Mouse (Mus musculus): Measurements from ENCODE around the gene Extl1.

Extl1 gene

GRCm38 (mm10) chr4:134314081-134314655 lies 69.5 kb downstream of the Extl1 start:
- DNase-seq (ENCODE audit: low read depth), result no peak

- no peak for DNase-seq (ENCODE audit: low read depth)
These were observed 70.7 kb downstream of the Extl1 start for GRCm38 (mm10) chr4:134312901-134313300.

DNA sequence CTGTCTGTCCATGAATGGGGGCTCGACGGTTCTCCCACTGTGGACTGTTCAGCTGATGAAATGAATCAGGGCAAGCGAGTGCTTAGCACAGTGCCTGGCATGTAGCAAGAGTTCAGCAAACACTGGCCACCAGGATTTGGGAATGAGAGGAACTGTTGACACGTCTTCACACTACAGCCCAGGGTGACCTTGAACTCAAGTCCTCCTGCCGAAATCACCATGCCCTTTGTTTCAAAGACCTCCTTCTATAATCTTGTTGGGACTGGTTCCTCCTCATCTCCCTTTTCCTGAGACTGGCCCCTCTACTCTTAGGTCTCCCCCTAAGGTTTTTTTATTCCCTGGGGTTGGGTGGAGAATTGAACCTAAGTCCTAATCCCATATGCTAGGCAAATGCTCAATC lies 71.3 kb downstream of the Extl1 start:
- DNase-seq (ENCODE audit: low read depth), result no peak

- DNase-seq (ENCODE audit: low read depth), result no peak
These were observed 71.9 kb downstream of the Extl1 start for GRCm38 (mm10) chr4:134311784-134312183.

- no peak for DNase-seq (ENCODE audit: low read depth)
These were observed 73.0 kb downstream of the Extl1 start for GRCm38 (mm10) chr4:134310656-134311055.

DNA sequence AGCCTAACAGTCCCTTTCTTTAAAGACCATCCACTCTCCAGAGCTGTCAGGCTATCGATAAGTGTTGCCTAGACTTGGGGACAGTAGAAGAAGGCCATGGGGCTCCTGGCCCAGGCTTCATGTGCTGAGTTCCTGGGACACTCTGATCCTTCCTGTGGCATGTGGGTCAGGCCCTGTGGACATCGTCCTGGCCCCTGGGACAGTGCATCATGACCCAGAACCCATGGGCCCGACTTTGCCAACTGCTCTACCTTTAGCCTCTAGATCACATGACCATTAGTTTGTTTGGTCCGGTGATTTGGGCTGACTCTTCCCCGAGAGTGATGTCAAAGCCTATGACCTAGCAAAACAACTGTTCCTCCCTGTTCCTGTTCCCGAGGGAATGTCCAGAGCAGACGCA lies 73.5 kb downstream of the Extl1 start:
- no peak for DNase-seq (ENCODE audit: low read depth)

- DNase-seq (ENCODE audit: low read depth), result no peak
These were observed 76.1 kb downstream of the Extl1 start for GRCm38 (mm10) chr4:134307367-134308072.

DNA sequence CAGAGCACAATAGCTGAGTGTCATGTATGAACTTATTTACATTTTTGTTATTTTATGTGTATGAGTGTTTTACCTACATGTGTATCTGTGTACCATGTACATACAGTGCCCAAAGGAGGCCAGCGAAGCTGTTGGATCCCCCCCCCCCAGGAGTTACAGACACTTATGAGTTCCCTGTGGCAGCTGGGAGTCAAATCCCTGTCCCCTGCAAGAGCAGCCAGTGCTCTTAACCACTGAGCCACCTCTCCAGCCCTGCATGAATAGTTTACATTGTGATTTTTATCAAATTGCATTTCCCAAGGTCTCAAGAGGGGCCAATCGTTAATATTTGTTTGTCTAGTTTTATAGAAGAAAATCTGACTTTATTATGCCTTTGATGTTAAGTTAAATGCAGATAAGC lies 76.7 kb downstream of the Extl1 start:
- DNase-seq (ENCODE audit: low read depth), result no peak

Measured in fibroblast of lung, adult 2 months (primary cell).